Mouse (Mus musculus): ENCODE data around the gene Exoc6. TPM values are rescaled to one million over a fixed set of nuclear protein-coding genes. Genes with fewer than 3 reads are reported as not detected.
"Not testable (repeated sequence)": the region's sequence is repeated elsewhere in the genome, so short reads cannot be mapped to it uniquely, and the experiment has no call there.

The Exoc6 gene
- polyA plus RNA-seq, 1 experiment from 2014 or later, result 23.3 TPM

GRCm38 (mm10) chr19:37545231-37545630 lies 5.0 kb upstream of the Exoc6 start:
- 29% methylated on average over 3 of the region's 3 CpGs for WGBS
- ATAC-seq, result peak; percentile 74
- no peak overlapping the region for H3K4me3 ChIP-seq (ENCODE audit: low read depth, low read length)

GRCm38 (mm10) chr19:37545725-37546124 lies 4.5 kb upstream of the Exoc6 start:
- H3K36me3 ChIP-seq (ENCODE audit: control insufficient read depth, insufficient read depth), result no peaks in the 10 kb centered on the region
- H3K9ac ChIP-seq (ENCODE audit: low read depth, low read length), result no peak overlapping the region
- no peaks in the 10 kb centered on the region for H3K9me3 ChIP-seq (ENCODE audit: control insufficient read depth)
- H3K4me1 ChIP-seq (replicated peaks; ENCODE audit: control insufficient read depth, insufficient read depth, low read length), result no peaks in the 10 kb centered on the region
- no peaks in the 10 kb centered on the region for H3K27me3 ChIP-seq (replicated peaks; ENCODE audit: control insufficient read depth, insufficient read depth, low read length)
- no peak for TF ChIP-seq CTCF (IDR thresholded peaks at IDR 0.05; ENCODE audit: low read depth)
- ATAC-seq, result no peak
- H3K4me3 ChIP-seq (ENCODE audit: low read depth, low read length), result no peak overlapping the region
- 60% methylated on average over 6 of the region's 6 CpGs for WGBS
- H3K27ac ChIP-seq (ENCODE audit: low read depth, low read length), result peak overlapping the region; percentile 68
- H3K4me2 ChIP-seq (replicated peaks; ENCODE audit: low read depth), result 0 out of 2 replicates have a peak overlapping the region, but pooled peaks have one; percentile 27

More at GRCm38 (mm10) chr19:37545231-37545630, 5.0 kb upstream of the Exoc6 start:
- H3K36me3 ChIP-seq (ENCODE audit: control insufficient read depth, insufficient read depth), result no peaks in the 10 kb centered on the region
- no peaks in the 10 kb centered on the region for H3K4me1 ChIP-seq (replicated peaks; ENCODE audit: control insufficient read depth, insufficient read depth, low read length)
- peak overlapping the region; percentile 68 for H3K27ac ChIP-seq (ENCODE audit: low read depth, low read length)
- no peaks in the 10 kb centered on the region for H3K27me3 ChIP-seq (replicated peaks; ENCODE audit: control insufficient read depth, insufficient read depth, low read length)
- H3K9ac ChIP-seq (ENCODE audit: low read depth, low read length), result no peak overlapping the region
- no peak for TF ChIP-seq CTCF (IDR thresholded peaks at IDR 0.05; ENCODE audit: low read depth)
- no peaks in the 10 kb centered on the region for H3K9me3 ChIP-seq (ENCODE audit: control insufficient read depth)
- H3K4me2 ChIP-seq (replicated peaks; ENCODE audit: low read depth), result 0 out of 2 replicates have a peak overlapping the region, but pooled peaks have one; percentile 27

DNA sequence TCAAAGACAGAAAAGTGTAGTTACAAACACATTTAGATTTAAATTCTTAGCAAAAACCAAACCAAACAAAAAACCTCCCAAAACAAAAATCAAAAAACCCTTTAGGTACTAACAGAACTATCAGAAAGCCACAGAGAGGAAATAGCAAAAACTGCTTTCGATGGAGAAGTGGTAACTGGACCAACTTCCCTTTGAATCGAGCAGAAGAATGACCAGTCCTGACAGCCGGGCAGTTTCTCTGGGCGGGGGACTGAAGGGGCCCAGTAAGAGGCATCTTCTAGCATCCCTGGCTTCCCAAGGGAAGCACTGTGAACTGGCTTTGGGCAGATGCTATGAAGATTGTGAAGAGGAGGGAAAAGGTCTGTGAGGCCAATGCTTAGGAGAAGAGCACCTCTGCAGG lies 3.4 kb upstream of the Exoc6 start:
- H3K4me2 ChIP-seq (replicated peaks; ENCODE audit: low read depth), result no peak overlapping the region
- no peaks in the 10 kb centered on the region for H3K27me3 ChIP-seq (replicated peaks; ENCODE audit: control insufficient read depth, insufficient read depth, low read length)
- H3K27ac ChIP-seq (ENCODE audit: low read depth, low read length), result no peak overlapping the region
- H3K36me3 ChIP-seq (ENCODE audit: control insufficient read depth, insufficient read depth), result no peaks in the 10 kb centered on the region
- H3K9ac ChIP-seq (ENCODE audit: low read depth, low read length), result no peak overlapping the region
- TF ChIP-seq CTCF (IDR thresholded peaks at IDR 0.05; ENCODE audit: low read depth), result no peak
- 80% methylated on average over 4 of the region's 4 CpGs for WGBS
- H3K9me3 ChIP-seq (ENCODE audit: control insufficient read depth), result no peaks in the 10 kb centered on the region
- H3K4me1 ChIP-seq (replicated peaks; ENCODE audit: control insufficient read depth, insufficient read depth, low read length), result no peaks in the 10 kb centered on the region
- no peak for ATAC-seq
- H3K4me3 ChIP-seq (ENCODE audit: low read depth, low read length), result no peak overlapping the region

- Histone ChIP-seq H3K4me3 (ENCODE audit: low read depth, low read length) (peak overlapping the region; percentile 84), H3K27ac (ENCODE audit: low read depth, low read length) (peak overlapping the region; percentile 95; the same call in 1 of the 2 replicates), H3K27me3 (replicated peaks; ENCODE audit: control insufficient read depth, insufficient read depth, low read length) (no peaks in the 10 kb centered on the region), H3K4me2 (replicated peaks; ENCODE audit: low read depth) (peak overlapping the region; percentile 76), H3K36me3 (ENCODE audit: control insufficient read depth, insufficient read depth) (no peaks in the 10 kb centered on the region), H3K9me3 (ENCODE audit: control insufficient read depth) (no peaks in the 10 kb centered on the region), H3K4me1 (replicated peaks; ENCODE audit: control insufficient read depth, insufficient read depth, low read length) (no peaks in the 10 kb centered on the region), H3K9ac (ENCODE audit: low read depth, low read length) (peak overlapping the region; percentile 87; the same call in 1 of the 2 replicates)
- no peak for ATAC-seq
- WGBS, result 12% methylated on average over 8 of the region's 8 CpGs
- no peak for TF ChIP-seq CTCF (IDR thresholded peaks at IDR 0.05; ENCODE audit: low read depth)
Measured at GRCm38 (mm10) chr19:37551040-37551566, 885 bp downstream of the Exoc6 start.

DNA sequence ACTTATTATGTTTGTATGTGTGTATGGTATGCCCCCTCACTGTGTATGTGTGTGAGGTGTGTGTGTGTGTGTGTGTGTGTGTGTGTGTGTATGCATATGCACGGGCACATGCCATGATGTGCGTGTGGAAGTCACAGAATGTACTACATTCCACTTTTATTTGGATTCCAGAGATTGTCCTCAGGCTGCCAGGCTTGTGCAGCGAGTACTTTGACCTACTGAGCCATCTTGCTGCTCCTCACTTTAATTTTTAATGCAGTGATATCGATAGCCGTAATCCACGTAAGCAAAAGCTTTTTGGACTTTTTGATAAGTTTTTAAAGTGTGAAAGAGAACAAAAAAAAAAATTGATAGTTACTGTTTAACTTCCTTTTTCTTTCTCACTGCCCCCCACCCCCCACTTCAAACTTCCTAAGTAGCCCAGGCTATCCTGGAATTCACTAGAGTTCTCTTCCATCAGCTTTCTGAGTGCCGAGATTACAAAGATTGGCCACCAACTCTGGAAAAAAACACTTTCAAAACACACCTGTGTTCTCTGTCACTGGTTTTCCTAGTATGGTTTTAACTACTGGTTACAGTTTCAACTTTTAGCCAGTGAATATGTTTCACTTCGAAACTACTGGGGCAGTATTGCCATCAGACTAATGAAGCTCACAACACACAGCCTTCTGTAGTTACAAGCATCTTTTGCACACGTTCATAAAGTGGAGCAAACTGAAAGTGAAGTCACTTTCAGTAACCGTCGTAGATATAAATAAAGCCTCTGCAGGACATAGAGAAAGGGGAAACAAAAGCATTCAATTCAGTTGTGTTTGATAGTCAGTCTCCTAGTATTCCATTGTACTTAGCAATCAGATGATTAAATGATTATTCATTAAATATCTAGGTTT lies 3.4 kb downstream of the Exoc6 start:
- no peaks in the 10 kb centered on the region for H3K36me3 ChIP-seq (ENCODE audit: control insufficient read depth, insufficient read depth)
- H3K9ac ChIP-seq (ENCODE audit: low read depth, low read length), result no peak overlapping the region
- H3K27me3 ChIP-seq (replicated peaks; ENCODE audit: control insufficient read depth, insufficient read depth, low read length), result no peaks in the 10 kb centered on the region
- no peak for ATAC-seq
- no peak for TF ChIP-seq CTCF (IDR thresholded peaks at IDR 0.05; ENCODE audit: low read depth)
- no peak overlapping the region for H3K27ac ChIP-seq (ENCODE audit: low read depth, low read length)
- 69% methylated on average over 11 of the region's 11 CpGs for WGBS
- H3K4me3 ChIP-seq (ENCODE audit: low read depth, low read length), result no peak overlapping the region
- H3K4me2 ChIP-seq (replicated peaks; ENCODE audit: low read depth), result no peak overlapping the region
- no peaks in the 10 kb centered on the region for H3K9me3 ChIP-seq (ENCODE audit: control insufficient read depth)
- no peaks in the 10 kb centered on the region for H3K4me1 ChIP-seq (replicated peaks; ENCODE audit: control insufficient read depth, insufficient read depth, low read length)

GRCm38 (mm10) chr19:37554266-37554650 lies 4.0 kb downstream of the Exoc6 start:
- H3K27ac ChIP-seq (ENCODE audit: low read depth, low read length); H3K4me3 ChIP-seq (ENCODE audit: low read depth, low read length); ATAC-seq; H3K27me3 ChIP-seq (replicated peaks; ENCODE audit: control insufficient read depth, insufficient read depth, low read length); H3K9me3 ChIP-seq (ENCODE audit: control insufficient read depth); H3K4me2 ChIP-seq (replicated peaks; ENCODE audit: low read depth); H3K9ac ChIP-seq (ENCODE audit: low read depth, low read length); H3K4me1 ChIP-seq (replicated peaks; ENCODE audit: control insufficient read depth, insufficient read depth, low read length); H3K36me3 ChIP-seq (ENCODE audit: control insufficient read depth, insufficient read depth): not testable (repeated sequence)
- 78% methylated on average over 5 of the region's 5 CpGs for WGBS

Data from intestine, postnatal 0 days (tissue).